Mouse (Mus musculus) heart, postnatal 0 days (tissue): ENCODE results near the gene Pla1a.

Experiments
- CTCF ChIP-seq: IDR thresholded peaks from 2 replicates; pipeline ENCODE4 v1.5.1; 2016; ENCODE audit warnings: antibody characterized with exemption, control low read depth, low read depth
- EP300 ChIP-seq: IDR thresholded peaks from 2 replicates; pipeline ENCODE4 v1.6.1; 2016; ENCODE audit warnings: antibody characterized with exemption, low read depth

GRCm38 (mm10) chr16:38359857-38360256 is 73.1 kb downstream of the Pla1a start:
- no peak for TF ChIP-seq CTCF
- no peak for TF ChIP-seq EP300
